Mouse (Mus musculus): ENCODE data around the gene Onecut1. TPM values are rescaled to one million over a fixed set of nuclear protein-coding genes. Genes with fewer than 3 reads are reported as not detected.
A peak's percentile ranks its signal among the peaks of the same experiment; 100 is the strongest.

Onecut1 gene
- polyA plus RNA-seq, 1 experiment = not detected

GRCm38 (mm10) chr9:74868336-74868950 lies 6.7 kb downstream of the Onecut1 start:
- Histone ChIP-seq H3K27ac (ENCODE audit: insufficient read depth, low read length) (no peak overlapping the region), H3K4me3 (ENCODE audit: insufficient read depth, low read length) (no peak overlapping the region), H3K4me1 (ENCODE audit: control insufficient read depth, insufficient read depth, low read length) (no peaks in the 10 kb centered on the region)
- TF ChIP-seq POLR2A (IDR thresholded peaks at IDR 0.05; ENCODE audit: low read depth, low read length) (no peak), CTCF (IDR thresholded peaks at IDR 0.05; ENCODE audit: borderline replicate concordance, insufficient read depth, low read length) (no peak)

- TF ChIP-seq CTCF (IDR thresholded peaks at IDR 0.05; ENCODE audit: borderline replicate concordance, insufficient read depth, low read length) (peak; percentile 73; the same call in 1 of the 2 replicates), POLR2A (IDR thresholded peaks at IDR 0.05; ENCODE audit: low read depth, low read length) (no peak)
- H3K4me1 ChIP-seq (ENCODE audit: control insufficient read depth, insufficient read depth, low read length) = no peaks in the 10 kb centered on the region
- no peak overlapping the region for H3K27ac ChIP-seq (ENCODE audit: insufficient read depth, low read length)
- H3K4me3 ChIP-seq (ENCODE audit: insufficient read depth, low read length) = no peak overlapping the region
Measured at GRCm38 (mm10) chr9:74870960-74871688, 9.4 kb downstream of the Onecut1 start.

- H3K4me1 ChIP-seq (ENCODE audit: control insufficient read depth, insufficient read depth, low read length) = no peaks in the 10 kb centered on the region
- no peak overlapping the region for H3K27ac ChIP-seq (ENCODE audit: insufficient read depth, low read length)
- no peak for TF ChIP-seq CTCF (IDR thresholded peaks at IDR 0.05; ENCODE audit: borderline replicate concordance, insufficient read depth, low read length)
- TF ChIP-seq POLR2A (IDR thresholded peaks at IDR 0.05; ENCODE audit: low read depth, low read length) = no peak
- H3K4me3 ChIP-seq (ENCODE audit: insufficient read depth, low read length) = no peak overlapping the region
Measured at GRCm38 (mm10) chr9:74876328-74876727, 14.6 kb downstream of the Onecut1 start.

DNA sequence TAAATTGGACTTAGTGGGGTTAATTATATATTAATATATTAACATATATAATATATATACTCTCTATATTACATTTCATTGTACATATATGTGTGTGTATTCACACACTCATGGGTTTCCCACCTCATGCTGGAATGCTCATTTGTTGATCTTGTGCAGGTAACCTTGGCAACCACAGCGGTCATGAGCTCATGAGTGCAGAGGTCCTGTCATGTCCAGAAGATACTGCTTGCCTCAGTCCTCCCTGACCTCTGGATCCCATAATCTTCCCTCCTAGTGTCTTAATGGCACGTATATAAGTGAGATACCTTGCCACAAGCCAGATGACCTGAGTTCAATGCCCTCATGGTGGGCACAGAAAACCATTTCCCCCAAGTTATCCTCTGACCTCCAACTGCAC lies 16.0 kb downstream of the Onecut1 start:
- Histone ChIP-seq H3K27ac (ENCODE audit: insufficient read depth, low read length) (no peak overlapping the region), H3K4me3 (ENCODE audit: insufficient read depth, low read length) (no peak overlapping the region), H3K4me1 (ENCODE audit: control insufficient read depth, insufficient read depth, low read length) (no peaks in the 10 kb centered on the region)
- no peak for TF ChIP-seq POLR2A (IDR thresholded peaks at IDR 0.05; ENCODE audit: low read depth, low read length)
- no peak for TF ChIP-seq CTCF (IDR thresholded peaks at IDR 0.05; ENCODE audit: borderline replicate concordance, insufficient read depth, low read length)

- H3K4me3 ChIP-seq (ENCODE audit: insufficient read depth, low read length) = no peak overlapping the region
- no peak for TF ChIP-seq POLR2A (IDR thresholded peaks at IDR 0.05; ENCODE audit: low read depth, low read length)
- TF ChIP-seq CTCF (IDR thresholded peaks at IDR 0.05; ENCODE audit: borderline replicate concordance, insufficient read depth, low read length) = no peak
- H3K4me1 ChIP-seq (ENCODE audit: control insufficient read depth, insufficient read depth, low read length) = no peaks in the 10 kb centered on the region
- no peak overlapping the region for H3K27ac ChIP-seq (ENCODE audit: insufficient read depth, low read length)
Measured at GRCm38 (mm10) chr9:74887866-74888265, 26.1 kb downstream of the Onecut1 start.

DNA sequence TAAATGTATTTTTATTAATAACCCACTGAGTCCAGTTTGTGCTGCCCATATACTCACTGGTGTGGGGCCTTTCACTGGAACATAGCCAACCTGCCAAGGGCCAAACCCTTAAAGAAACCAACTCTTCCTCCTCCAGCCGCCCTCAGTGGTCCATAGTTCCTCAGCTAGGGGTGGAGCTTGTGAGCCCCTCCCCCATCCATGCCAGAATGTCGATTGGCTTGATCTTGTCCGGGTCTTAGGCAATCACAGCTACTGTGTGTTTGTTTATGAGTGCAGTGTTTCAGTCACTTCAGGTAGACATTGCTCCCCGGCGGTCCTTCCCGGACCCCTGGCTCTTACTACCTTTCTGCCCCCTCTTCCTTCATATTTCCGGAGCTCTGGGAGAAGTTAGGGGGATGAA lies 35.0 kb downstream of the Onecut1 start:
- H3K27ac ChIP-seq (ENCODE audit: insufficient read depth, low read length) = no peak overlapping the region
- no peak overlapping the region for H3K4me3 ChIP-seq (ENCODE audit: insufficient read depth, low read length)
- H3K4me1 ChIP-seq (ENCODE audit: control insufficient read depth, insufficient read depth, low read length) = peaks cover 3% of the 10 kb centered on the region
- no peak for TF ChIP-seq POLR2A (IDR thresholded peaks at IDR 0.05; ENCODE audit: low read depth, low read length)

GRCm38 (mm10) chr9:74897375-74897982 lies 35.8 kb downstream of the Onecut1 start:
- H3K27ac ChIP-seq (ENCODE audit: insufficient read depth, low read length) = no peak overlapping the region
- H3K4me3 ChIP-seq (ENCODE audit: insufficient read depth, low read length) = no peak overlapping the region
- TF ChIP-seq POLR2A (IDR thresholded peaks at IDR 0.05; ENCODE audit: low read depth, low read length) (no peak), CTCF (IDR thresholded peaks at IDR 0.05; ENCODE audit: borderline replicate concordance, insufficient read depth, low read length) (no peak)
- peaks cover 3% of the 10 kb centered on the region for H3K4me1 ChIP-seq (ENCODE audit: control insufficient read depth, insufficient read depth, low read length)

DNA sequence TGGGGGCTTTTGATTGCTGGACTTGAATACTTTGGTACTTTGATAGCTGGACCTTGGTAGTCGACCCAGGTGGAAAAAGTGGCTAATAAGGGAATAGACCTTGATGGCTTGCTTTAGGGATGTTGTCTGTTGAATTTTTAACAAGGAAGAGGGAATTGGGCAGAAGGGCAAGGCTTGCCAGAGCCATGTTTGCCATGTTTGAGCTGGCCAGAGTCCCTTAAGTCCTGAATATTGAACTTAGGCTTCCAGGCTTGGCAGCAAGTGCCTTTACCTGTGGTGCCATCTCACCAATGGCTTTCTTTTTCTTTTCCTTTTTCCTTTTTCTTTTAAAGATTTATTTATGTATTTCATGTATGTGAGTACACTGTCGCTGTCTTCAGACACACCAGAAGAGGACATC lies 38.4 kb downstream of the Onecut1 start:
- Histone ChIP-seq H3K27ac (ENCODE audit: insufficient read depth, low read length) (no peak overlapping the region), H3K4me1 (ENCODE audit: control insufficient read depth, insufficient read depth, low read length) (peaks cover 3% of the 10 kb centered on the region), H3K4me3 (ENCODE audit: insufficient read depth, low read length) (no peak overlapping the region)
- TF ChIP-seq CTCF (IDR thresholded peaks at IDR 0.05; ENCODE audit: borderline replicate concordance, insufficient read depth, low read length) (no peak), POLR2A (IDR thresholded peaks at IDR 0.05; ENCODE audit: low read depth, low read length) (no peak)

GRCm38 (mm10) chr9:74904866-74905508 lies 43.3 kb downstream of the Onecut1 start:
- no peaks in the 10 kb centered on the region for H3K4me1 ChIP-seq (ENCODE audit: control insufficient read depth, insufficient read depth, low read length)
- H3K27ac ChIP-seq (ENCODE audit: insufficient read depth, low read length) = no peak overlapping the region
- TF ChIP-seq POLR2A (IDR thresholded peaks at IDR 0.05; ENCODE audit: low read depth, low read length) (no peak), CTCF (IDR thresholded peaks at IDR 0.05; ENCODE audit: borderline replicate concordance, insufficient read depth, low read length) (no peak)
- no peak overlapping the region for H3K4me3 ChIP-seq (ENCODE audit: insufficient read depth, low read length)

Data from embryonic fibroblast, embryonic 13.5 days (primary cell).